Mouse (Mus musculus) ES-E14 (cell line): ENCODE measurements at regions not wholly inside any gene's neighbourhood (a gene's known extent, or its start where the extent isn't known, plus 50 kb on each side); places are given as distances from the start of the nearest gene placed in this dataset.
A peak's percentile ranks its signal among the peaks of the same experiment; 100 is the strongest.

Experiments
- DNase-seq: peaks from one replicate; pipeline ENCODE4 v3.0.0-alpha.2; 2013; ENCODE audit warnings: low read depth, low spot score
- H3K27ac ChIP-seq: 2 replicates; pipeline ENCODE4 v1.5.1; 2012; ENCODE audit warnings: low read depth, mild to moderate bottlenecking, low read length, moderate library complexity, mixed read lengths; ENCODE audit not compliant: poor library complexity, insufficient read depth, severe bottlenecking
- H3K36me3 ChIP-seq: 2 replicates; pipeline ENCODE4 v1.6.1; 2012; ENCODE audit warnings: mild to moderate bottlenecking, low read length, moderate library complexity, mixed read lengths; ENCODE audit not compliant: control insufficient read depth, poor library complexity, insufficient read depth, severe bottlenecking
- H3K4me1 ChIP-seq, 2 experiments: fragments of 150-350 bp in 1 of 2; sonication (generic) in 1 of 2; 2 replicates each; pipeline ENCODE4 v1.6.1; 2012; ENCODE audit warnings: low read length in 2 of 2, mild to moderate bottlenecking in 1 of 2, mixed read lengths in 1 of 2; ENCODE audit not compliant: control insufficient read depth in 2 of 2, insufficient read depth in 2 of 2, poor library complexity in 1 of 2
- H3K4me3 ChIP-seq, 2 experiments: fragments of 150-350 bp in 1 of 2; sonication (generic) in 1 of 2; 2 replicates each; pipeline ENCODE4 v1.5.1; 2012; ENCODE audit warnings: low read length in 2 of 2, low read depth in 1 of 2, mild to moderate bottlenecking in 1 of 2, mixed read lengths in 1 of 2; ENCODE audit not compliant: insufficient read depth in 1 of 2, poor library complexity in 1 of 2, severe bottlenecking in 1 of 2
- H3K9ac ChIP-seq: 2 replicates; pipeline ENCODE4 v1.6.1; 2012; ENCODE audit warnings: low read depth, mild to moderate bottlenecking, low read length, mixed read lengths; ENCODE audit not compliant: poor library complexity, insufficient read depth, severe bottlenecking
- H3K9me3 ChIP-seq: fragments of 150-350 bp; sonication (generic); 2 replicates; pipeline ENCODE4 v1.6.1; 2012; ENCODE audit warnings: low read depth, mild to moderate bottlenecking, low read length; ENCODE audit not compliant: control insufficient read depth, insufficient read depth
- CHD2 ChIP-seq: IDR thresholded peaks from 2 replicates; pipeline ENCODE4 v1.6.1; 2014; ENCODE audit warnings: mild to moderate bottlenecking, low read depth, low read length, inconsistent platforms
- HCFC1 ChIP-seq: IDR thresholded peaks from 2 replicates; pipeline ENCODE4 v1.6.1; 2012; ENCODE audit warnings: low read length, inconsistent platforms, borderline replicate concordance; ENCODE audit not compliant: insufficient read depth
- MAFK ChIP-seq: IDR thresholded peaks from 2 replicates; pipeline ENCODE4 v1.6.1; 2014; ENCODE audit warnings: mild to moderate bottlenecking, low read depth, low read length, inconsistent platforms; ENCODE audit not compliant: insufficient read depth
- ZC3H11A ChIP-seq: IDR thresholded peaks from 2 replicates; pipeline ENCODE4 v1.6.1; 2012; ENCODE audit warnings: low read depth, mild to moderate bottlenecking, inconsistent platforms, low read length, borderline replicate concordance
- ZNF384 ChIP-seq: IDR thresholded peaks from 2 replicates; pipeline ENCODE4 v1.6.1; 2012; ENCODE audit warnings: low read depth, low read length, inconsistent platforms
- in situ Hi-C, 2 experiments: fragments of 600-800 bp; cut with MboI; formaldehyde crosslinking; loops; one replicate each; pipeline ENCODE4 v1.15.1; 2025; ENCODE audit warnings: low sequenced_read_pairs in 2 of 2, inconsistent platforms in 1 of 2; ENCODE audit not compliant: unreplicated experiment in 2 of 2

- Histone ChIP-seq H3K36me3 (no peaks in the 10 kb centered on the region), H3K4me1 (no peaks in the 10 kb centered on the region), H3K27ac (no peak overlapping the region), H3K9ac (no peak overlapping the region), H3K4me3 (no peak overlapping the region), H3K9me3 (no peaks in the 10 kb centered on the region)
- DNase-seq = no peak
- TF ChIP-seq ZC3H11A = no peak
- no peak for TF ChIP-seq MAFK
- TF ChIP-seq ZNF384 = no peak
- TF ChIP-seq HCFC1 = no peak
- TF ChIP-seq CHD2 = no peak
- in situ Hi-C loops = no loop called here
These were observed 312.8 kb upstream of the 4931429L15Rik start for GRCm38 (mm10) chr9:46632576-46632975.

GRCm38 (mm10) chr9:46622255-46622654, 302.5 kb upstream of the 4931429L15Rik start:
- in situ Hi-C loops = no loop called here
- no peak for DNase-seq
- Histone ChIP-seq H3K9ac (no peak overlapping the region), H3K27ac (no peak overlapping the region), H3K9me3 (no peaks in the 10 kb centered on the region), H3K36me3 (no peaks in the 10 kb centered on the region), H3K4me1 (no peaks in the 10 kb centered on the region), H3K4me3 (no peak overlapping the region)
- TF ChIP-seq CHD2 = no peak
- TF ChIP-seq HCFC1 = no peak
- TF ChIP-seq ZNF384 = no peak
- TF ChIP-seq ZC3H11A = no peak
- no peak for TF ChIP-seq MAFK

- in situ Hi-C loops = no loop called here
- no peak for DNase-seq
- H3K9me3 ChIP-seq = no peaks in the 10 kb centered on the region
- H3K9ac ChIP-seq = no peak overlapping the region
- no peak overlapping the region for H3K27ac ChIP-seq
- no peaks in the 10 kb centered on the region for H3K36me3 ChIP-seq
- 0 out of 4 replicates have a peak overlapping the region, but pooled peaks of 1 of the 2 experiments have one; percentile 21 for H3K4me3 ChIP-seq
- no peak for TF ChIP-seq MAFK
- no peak for TF ChIP-seq CHD2
- TF ChIP-seq HCFC1 = no peak
- no peak for TF ChIP-seq ZNF384
- no peak for TF ChIP-seq ZC3H11A
- H3K4me1 ChIP-seq = no peaks in the 10 kb centered on the region
These were observed 302.1 kb upstream of the 4931429L15Rik start for GRCm38 (mm10) chr9:46621851-46622250.

GRCm38 (mm10) chr9:46610101-46611005, 290.6 kb upstream of the 4931429L15Rik start:
- DNase-seq = no peak
- Histone ChIP-seq H3K4me1 (no peaks in the 10 kb centered on the region), H3K9ac (no peak overlapping the region), H3K27ac (no peak overlapping the region), H3K4me3 (no peak overlapping the region), H3K36me3 (no peaks in the 10 kb centered on the region), H3K9me3 (no peaks in the 10 kb centered on the region)
- TF ChIP-seq ZNF384 (no peak), MAFK (no peak), HCFC1 (no peak), ZC3H11A (no peak), CHD2 (no peak)
- in situ Hi-C loops = no loop called here

- in situ Hi-C loops = no loop called here
- TF ChIP-seq CHD2 (no peak), ZC3H11A (no peak)
- H3K9ac ChIP-seq = no peak overlapping the region
- H3K27ac ChIP-seq = no peak overlapping the region
- DNase-seq = no peak
- no peak overlapping the region for H3K4me3 ChIP-seq
- H3K36me3 ChIP-seq = no peaks in the 10 kb centered on the region
- H3K9me3 ChIP-seq = no peaks in the 10 kb centered on the region
- H3K4me1 ChIP-seq = no peaks in the 10 kb centered on the region
These were observed 288.9 kb upstream of the 4931429L15Rik start for GRCm38 (mm10) chr9:46608695-46609094.
